Mouse (Mus musculus) cerebral cortex, adult 2 months (tissue): Measurements from ENCODE around the gene Pcbp1.

Experiments used
- WGBS: fragments of 180-500 bp; shearing (Covaris S2); methylation state at CpG from one replicate; pipeline ENCODE4 v1.1.7; 2018; 5-methylcytosine and 5-hydroxymethylcytosine counted together

Gene Pcbp1

GRCm38 (mm10) chr6:86493469-86494263 is 32.5 kb downstream of the Pcbp1 start:
- WGBS = 71% methylated on average over 13 of the region's 13 CpGs

- WGBS = 77% methylated on average over 8 of the region's 8 CpGs
Observed at GRCm38 (mm10) chr6:86490413-86490812, 35.7 kb downstream of the Pcbp1 start.

GRCm38 (mm10) chr6:86489945-86490344 is 36.2 kb downstream of the Pcbp1 start:
- WGBS = 88% methylated on average over 2 of the region's 2 CpGs

GRCm38 (mm10) chr6:86488149-86488485 is 38.0 kb downstream of the Pcbp1 start:
- WGBS = 23% methylated on average over 3 of the region's 3 CpGs

- 5% methylated on average over 24 of the region's 24 CpGs for WGBS
Observed at GRCm38 (mm10) chr6:86487358-86488148, 38.6 kb downstream of the Pcbp1 start.

GRCm38 (mm10) chr6:86485943-86486640 is 40.0 kb downstream of the Pcbp1 start:
- 61% methylated on average over 5 of the region's 7 CpGs for WGBS

- WGBS = 95% methylated on average over 5 of the region's 5 CpGs
Observed at GRCm38 (mm10) chr6:86481871-86482270, 44.2 kb downstream of the Pcbp1 start.

GRCm38 (mm10) chr6:86480189-86480831 is 45.8 kb downstream of the Pcbp1 start:
- 42% methylated on average over 9 of the region's 9 CpGs for WGBS

GRCm38 (mm10) chr6:86479311-86479710 is 46.8 kb downstream of the Pcbp1 start:
- WGBS = 74% methylated on average over 3 of the region's 3 CpGs

GRCm38 (mm10) chr6:86476931-86477330 is 49.2 kb downstream of the Pcbp1 start:
- 37% methylated on average over 5 of the region's 5 CpGs for WGBS

GRCm38 (mm10) chr6:86475462-86476167 is 50.5 kb downstream of the Pcbp1 start:
- 80% methylated on average over 9 of the region's 9 CpGs for WGBS
